Mouse (Mus musculus) central nervous system, embryonic 11.5 days (tissue): ENCODE data around the gene Fitm1. TPM values are rescaled to one million over a fixed set of nuclear protein-coding genes. Genes with fewer than 3 reads are reported as not detected.

Experiments
- polyA plus RNA-seq: library from polyadenylated mRNA; depleted of rRNA; stranded (reverse); fragments of >200 nt; gene quantifications from 2 replicates; pipeline ENCODE4 v1.2.3, GENCODE M21; 2012; rRNA removed

Fitm1 gene
- polyA plus RNA-seq, result 1.3 and 8.1 TPM in 2 replicates

DNA sequence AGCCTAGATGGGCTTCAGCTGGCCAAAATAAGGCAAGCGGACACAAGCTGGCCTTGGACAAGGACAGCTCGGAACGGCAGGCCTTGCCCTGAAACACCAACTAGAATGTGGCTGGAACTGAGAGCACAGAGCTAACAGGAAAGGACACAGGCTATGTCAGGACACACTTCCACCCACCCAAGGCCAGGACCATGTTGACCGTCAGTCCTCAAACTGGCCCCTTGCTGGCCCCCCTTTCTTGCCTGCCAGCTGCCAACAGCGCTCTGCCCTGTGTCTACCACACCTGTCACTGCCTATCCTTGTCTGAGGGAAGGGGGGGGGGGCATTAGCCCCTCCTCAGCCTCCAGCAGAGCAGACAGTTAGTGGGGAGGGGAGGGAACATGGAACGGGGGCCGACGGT, at the start of gene Fitm1:
TSS of gene Fitm1 (plus strand) at position 316 of the 400 bp plus-strand sequence.

DNA sequence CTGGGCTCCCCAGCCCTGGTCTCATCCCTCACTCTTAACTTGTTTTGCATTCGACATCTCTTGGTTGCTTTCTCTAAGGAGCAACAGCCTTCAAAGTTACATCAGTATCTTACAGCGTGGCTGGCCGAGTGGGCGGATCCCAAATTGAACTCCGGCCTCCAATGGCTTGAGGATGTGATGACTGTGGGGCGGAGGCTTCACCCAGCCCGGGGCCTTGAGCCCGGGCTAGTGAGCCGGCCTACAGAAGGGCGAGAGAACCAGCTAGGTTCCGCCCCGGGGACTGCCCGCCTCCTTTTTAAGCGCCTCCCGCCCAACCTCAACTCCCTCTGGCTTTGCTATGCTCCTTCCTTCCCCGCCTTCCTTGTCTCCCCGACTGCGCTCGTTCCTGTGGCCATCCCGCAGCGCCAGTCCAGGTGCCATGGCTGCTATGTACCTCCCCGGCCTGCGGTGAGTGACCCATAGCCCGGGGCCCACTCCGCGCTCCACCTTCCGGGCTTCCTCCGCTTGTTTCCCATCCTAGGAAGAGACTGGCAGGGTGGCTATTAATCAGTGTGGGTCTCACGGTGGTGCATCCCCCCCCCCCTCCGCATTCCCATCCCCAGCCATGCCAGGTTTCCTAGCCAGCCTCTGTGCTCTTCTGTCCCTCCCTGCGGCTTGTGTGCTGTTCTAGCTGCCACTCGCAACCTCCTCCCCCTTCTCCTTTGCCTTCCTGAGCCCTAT, 35.2 kb upstream of the Fitm1 start, which contains the start of gene Pck2:
TSS of gene Pck2 (plus strand) at position 200 of the 720 bp plus-strand sequence.

DNA sequence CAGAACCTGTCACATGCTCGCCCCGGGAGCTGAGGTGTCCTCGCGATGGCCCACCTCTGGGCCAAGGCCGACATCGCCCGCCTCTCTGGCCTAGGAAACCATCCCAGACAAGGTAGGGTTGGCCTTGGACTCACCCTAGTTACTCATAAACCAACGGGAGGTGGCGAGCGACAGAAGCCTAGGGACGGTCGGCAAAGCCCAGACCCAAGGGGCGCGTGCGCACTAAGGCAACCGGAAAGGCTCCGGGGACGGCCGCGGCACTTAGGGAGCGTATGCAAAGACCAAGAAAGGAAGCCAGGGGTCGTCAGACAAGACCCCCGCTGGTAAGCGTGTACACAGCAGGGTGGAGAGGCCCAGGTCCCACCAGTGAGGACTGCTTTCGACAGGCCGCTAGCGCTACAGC, 15.6 kb upstream of the Fitm1 start, which contains the start of gene Dcaf11:
TSS of gene Dcaf11 (plus strand) at position 208 of the 403 bp plus-strand sequence.

DNA sequence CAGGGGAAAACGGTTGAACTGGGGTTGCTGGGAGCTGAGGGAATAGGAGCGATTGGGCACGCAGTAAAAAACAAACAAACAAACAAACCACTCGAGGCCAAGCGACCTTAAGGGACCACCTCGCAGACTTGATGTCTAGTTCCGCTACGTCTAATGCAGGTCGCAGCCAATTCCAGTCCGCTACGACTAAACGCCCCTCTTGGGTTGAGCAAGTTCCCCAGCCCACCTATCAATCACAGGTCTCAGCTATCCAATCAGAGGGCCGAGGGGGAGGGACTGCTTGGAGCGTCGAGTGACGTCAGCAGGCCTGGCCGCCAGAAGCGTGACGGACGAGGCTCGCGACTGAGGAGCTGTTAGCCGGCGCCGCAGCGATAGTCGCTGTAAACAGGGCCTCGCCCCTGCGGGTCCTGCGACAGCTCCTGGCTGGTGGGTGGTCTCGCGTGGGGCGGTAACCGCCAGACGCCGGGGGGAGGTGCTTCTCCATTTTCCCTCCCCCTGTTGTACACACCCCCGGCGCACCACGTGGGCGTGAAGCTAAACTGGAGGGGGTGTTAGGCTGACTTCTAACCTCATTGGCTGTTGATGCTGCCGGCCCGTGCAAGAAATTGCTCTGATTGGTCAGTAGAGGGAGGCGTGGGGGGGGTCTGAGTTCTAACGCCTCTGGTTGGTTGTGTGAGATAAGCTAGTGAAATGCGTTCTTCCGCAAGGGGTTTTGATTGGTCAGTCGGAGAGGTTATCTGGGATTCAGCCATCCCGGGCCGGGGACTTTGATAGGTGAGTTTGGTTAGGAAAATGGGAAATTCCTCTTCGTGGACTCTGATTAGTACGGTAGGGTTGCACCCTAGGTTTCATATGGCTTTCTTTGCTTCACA, 15.0 kb upstream of the Fitm1 start, which contains the start of gene A730061H03Rik:
TSS of gene A730061H03Rik (minus strand) at position 205 of the 872 bp plus-strand sequence.

DNA sequence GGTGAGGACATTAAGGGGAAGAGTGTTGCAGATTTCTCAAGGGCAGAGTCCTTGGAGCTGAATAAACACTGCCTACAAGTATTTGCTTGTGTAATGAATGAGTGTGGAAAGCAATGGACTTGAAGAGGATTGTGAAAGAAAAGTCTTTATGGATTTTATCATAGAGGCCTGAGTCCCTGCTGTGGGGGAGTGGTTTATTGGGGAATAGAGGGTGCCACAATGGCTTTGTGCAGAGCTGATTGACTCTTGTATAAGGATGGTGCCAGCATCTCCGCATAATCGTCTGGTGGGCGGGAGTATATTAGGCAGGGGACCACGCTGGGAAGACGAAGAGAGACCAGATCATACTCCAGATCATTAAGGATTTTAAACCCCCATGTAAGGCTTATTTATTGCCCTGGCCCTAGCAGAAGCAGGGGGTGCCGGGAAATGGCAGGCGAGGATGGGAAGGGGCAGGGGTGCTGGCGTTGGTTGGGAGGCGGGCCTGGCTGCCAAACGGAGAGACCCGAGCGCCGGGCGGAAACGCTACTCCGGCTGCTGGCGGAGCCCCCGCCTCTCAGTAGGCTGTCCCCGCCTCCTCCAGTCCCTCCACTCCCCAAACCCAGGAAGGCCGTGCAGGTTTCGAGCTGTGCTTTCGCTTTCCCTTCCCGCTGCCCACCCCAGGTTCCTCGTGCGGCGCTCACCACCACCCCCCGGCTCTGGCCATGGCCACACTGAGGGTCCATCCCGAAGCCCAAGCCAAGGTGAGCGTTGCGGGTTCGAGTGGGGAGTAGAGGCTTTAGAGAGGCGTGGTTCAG, 2.7 kb downstream of the Fitm1 start, which contains the start of gene Psme1:
TSS of gene Psme1 (plus strand) at position 253 of the 797 bp plus-strand sequence.

DNA sequence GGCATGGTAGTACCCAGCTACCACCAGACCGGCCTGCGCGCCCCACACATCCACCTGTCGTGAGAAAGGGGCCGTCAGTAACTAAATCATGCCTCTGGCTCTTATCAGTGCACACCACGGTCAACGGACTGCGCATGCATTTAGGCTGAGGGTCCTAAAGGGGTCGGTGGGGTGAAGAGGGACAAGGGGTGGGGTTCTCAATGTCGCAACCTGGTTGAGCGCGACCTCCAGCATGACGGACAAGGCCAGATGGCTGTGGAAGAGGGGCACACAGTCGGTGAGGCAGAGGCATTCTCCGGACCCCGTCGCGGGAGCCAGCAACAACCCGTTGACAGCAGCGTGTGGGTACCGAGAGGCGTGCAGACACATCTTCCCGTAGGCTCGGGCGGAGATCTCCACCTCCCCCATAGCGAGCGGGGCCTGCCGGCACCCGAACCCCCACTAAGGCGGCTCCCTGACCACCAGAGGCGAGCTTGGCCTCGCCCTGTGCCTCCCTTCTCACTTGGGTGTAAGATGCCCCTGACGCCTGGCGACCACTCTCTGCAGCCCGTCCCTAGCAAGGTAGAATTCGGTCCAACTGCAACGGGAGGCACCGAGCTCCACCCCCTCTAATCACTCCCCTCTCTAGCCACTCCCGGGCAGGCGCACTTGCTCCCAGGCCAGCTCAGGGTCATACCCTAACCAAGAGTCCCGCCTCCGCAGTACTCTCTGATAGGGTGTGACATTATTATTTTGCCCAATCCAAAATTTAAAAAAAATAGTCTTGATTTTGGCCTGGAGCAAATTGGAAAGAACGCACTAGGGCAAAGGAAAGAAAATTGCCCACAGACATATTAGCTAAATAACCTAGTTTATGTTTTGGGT, 9.5 kb downstream of the Fitm1 start, which contains the start of gene Emc9:
TSS of gene Emc9 (minus strand) at position 601 of the 864 bp plus-strand sequence.

DNA sequence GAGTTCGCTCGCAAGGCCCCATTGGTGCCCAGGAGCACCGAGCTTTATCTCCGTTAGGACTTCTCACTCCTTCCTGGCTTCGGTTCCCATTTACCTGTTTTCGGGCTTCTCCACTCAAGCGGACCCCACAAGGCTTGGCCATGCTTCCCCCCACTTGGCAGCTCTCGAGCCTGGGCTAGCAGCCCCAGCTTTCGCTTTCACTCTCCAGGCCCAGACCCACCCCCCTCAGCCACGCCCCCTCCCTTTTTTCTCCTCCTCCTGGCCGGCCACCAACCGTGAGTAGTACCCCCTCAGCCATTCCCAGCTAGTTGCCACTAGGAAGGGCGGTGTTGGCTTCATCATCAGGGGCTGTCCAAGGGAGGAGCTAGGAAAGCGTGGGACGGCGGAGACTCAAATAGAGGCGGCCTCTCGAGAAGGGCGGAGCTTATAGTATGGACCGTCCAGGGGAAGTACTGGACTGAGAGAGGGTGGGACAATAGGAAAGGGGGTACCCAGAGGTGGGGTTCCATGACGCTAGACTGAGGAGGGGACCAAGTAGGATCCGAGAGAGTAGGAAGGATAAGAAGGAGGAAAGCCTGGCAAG, 15.4 kb downstream of the Fitm1 start, which contains the start of gene Psme2:
TSS of gene Psme2 (minus strand) at position 366 of the 583 bp plus-strand sequence.

DNA sequence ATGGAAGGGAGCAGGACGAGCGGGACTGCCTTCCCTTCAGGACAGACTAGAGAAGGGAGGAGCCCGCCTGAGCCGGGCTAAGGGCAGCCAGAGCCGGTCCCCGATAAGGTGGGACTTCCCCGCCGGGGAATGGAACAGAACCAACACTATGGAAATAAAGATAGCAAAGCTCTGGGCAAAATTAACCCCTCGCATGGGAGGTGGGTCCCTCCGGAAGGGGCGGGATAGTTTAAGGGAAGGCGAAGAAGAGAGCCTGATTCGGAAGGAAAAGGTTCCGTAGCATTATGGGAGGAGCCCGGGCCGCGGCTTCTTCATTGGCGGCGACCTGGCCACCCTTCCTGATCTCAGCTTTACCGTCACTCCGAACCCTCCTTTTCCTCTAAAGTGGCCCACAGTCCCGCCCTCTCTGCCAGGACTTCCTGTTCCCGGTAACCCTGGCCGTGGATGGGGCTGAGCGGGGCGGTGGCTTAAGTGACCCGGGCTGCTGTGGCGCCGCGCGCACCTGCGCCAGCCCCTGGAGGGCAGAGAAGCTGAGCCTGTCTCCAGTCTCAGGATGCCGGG, 16.0 kb downstream of the Fitm1 start, which contains the start of gene Rnf31:
TSS of gene Rnf31 (plus strand) at position 378 of the 561 bp plus-strand sequence.

DNA sequence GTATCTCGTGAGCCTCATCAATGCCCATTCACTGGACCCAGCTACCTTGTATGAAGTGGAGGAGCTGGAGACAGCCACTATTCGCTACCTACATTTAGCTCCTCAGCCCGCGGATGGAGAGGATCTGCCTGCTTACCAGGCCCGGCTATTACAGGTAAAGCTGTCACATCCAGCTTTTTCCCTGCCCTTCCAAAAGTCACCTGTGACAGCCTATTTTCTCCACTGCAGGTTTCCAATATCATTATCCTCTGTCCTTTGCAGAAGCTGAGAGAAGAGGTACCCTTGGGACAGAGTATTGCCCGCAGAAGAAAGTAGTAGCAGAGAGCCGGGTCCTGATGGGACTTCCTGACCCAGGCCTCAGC, 27.8 kb downstream of the Fitm1 start, which contains the start of gene Irf9:
TSS of gene Irf9 (plus strand) at position 301 of the 362 bp plus-strand sequence.

DNA sequence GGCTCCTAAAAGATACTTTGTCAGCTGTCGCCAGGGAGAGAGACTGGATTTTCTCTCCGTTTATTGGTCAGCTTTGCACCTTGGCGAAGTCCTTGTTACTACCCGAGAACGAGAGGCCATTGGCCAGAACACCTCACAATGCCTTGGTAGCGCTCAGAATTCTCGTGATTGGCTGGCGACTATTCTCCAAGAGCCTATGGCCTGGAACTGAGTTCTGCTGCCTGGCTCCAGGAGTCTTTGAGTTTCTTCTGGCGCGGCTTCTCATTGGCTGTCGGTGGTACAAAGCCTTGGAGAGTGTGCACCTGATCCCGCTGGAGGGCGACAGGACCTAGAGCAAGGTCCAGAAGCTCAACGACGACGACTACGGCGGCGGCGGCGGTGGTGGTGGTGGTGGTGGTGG, 42.4 kb downstream of the Fitm1 start, which contains the start of gene Rec8:
TSS of gene Rec8 (plus strand) at position 216 of the 400 bp plus-strand sequence.

Other genes starting within 250 kb of the Fitm1 start
- 48.2 and 49.4 TPM in 2 replicates for gene Dhrs4, start 96.9 kb upstream of the Fitm1 start, polyA plus RNA-seq
- gene Carmil3, start 85.0 kb upstream of the Fitm1 start, polyA plus RNA-seq, result 55.6 and 61.7 TPM in 2 replicates
- 0.79 and 1.2 TPM in 2 replicates for gene Cpne6, start 65.2 kb upstream of the Fitm1 start, polyA plus RNA-seq
- 0.09 and 0.11 TPM in 2 replicates for gene Nrl, start 50.6 kb upstream of the Fitm1 start, polyA plus RNA-seq
- 17.8 and 25.7 TPM in 2 replicates for gene Pck2, start 35.4 kb upstream of the Fitm1 start, polyA plus RNA-seq
- gene Dcaf11, start 15.6 kb upstream of the Fitm1 start, polyA plus RNA-seq, result 63.0 and 75.5 TPM in 2 replicates
- 0.18 and 0.30 TPM in 2 replicates for gene A730061H03Rik, start 15.2 kb upstream of the Fitm1 start, polyA plus RNA-seq
- gene Psme1, start 2.5 kb downstream of the Fitm1 start, polyA plus RNA-seq, result 75.5 and 136 TPM in 2 replicates
- 7.7 TPM in 2 replicates for gene Emc9, start 9.7 kb downstream of the Fitm1 start, polyA plus RNA-seq
- 72.7 and 98.9 TPM in 2 replicates for gene Psme2, start 15.5 kb downstream of the Fitm1 start, polyA plus RNA-seq
- gene Rnf31, start 16.1 kb downstream of the Fitm1 start, polyA plus RNA-seq, result 22.3 and 22.4 TPM in 2 replicates
- gene Irf9, start 28.0 kb downstream of the Fitm1 start, polyA plus RNA-seq, result 19.0 and 20.1 TPM in 2 replicates
- gene Rec8, start 42.4 kb downstream of the Fitm1 start, polyA plus RNA-seq, result 17.0 and 19.2 TPM in 2 replicates
- 119 and 120 TPM in 2 replicates for gene Ipo4, start 60.3 kb downstream of the Fitm1 start, polyA plus RNA-seq
- gene Gm49378, start 62.3 kb downstream of the Fitm1 start, polyA plus RNA-seq, result 3.4 and 4.1 TPM in 2 replicates
- 52.0 and 59.3 TPM in 2 replicates for gene Tm9sf1, start 68.2 kb downstream of the Fitm1 start, polyA plus RNA-seq
- gene Tssk4, start 74.6 kb downstream of the Fitm1 start, polyA plus RNA-seq, result 2.4 TPM in 2 replicates
- gene Mdp1, start 84.9 kb downstream of the Fitm1 start, polyA plus RNA-seq, result 54.9 and 66.5 TPM in 2 replicates
- gene Gmpr2, start 96.3 kb downstream of the Fitm1 start, polyA plus RNA-seq, result 40.5 and 45.5 TPM in 2 replicates
- 438 and 468 TPM in 2 replicates for gene Nedd8, start 96.5 kb downstream of the Fitm1 start, polyA plus RNA-seq
- gene Tinf2, start 106.2 kb downstream of the Fitm1 start, polyA plus RNA-seq, result 48.1 and 69.4 TPM in 2 replicates
- 0.82 and 0.91 TPM in 2 replicates for gene Tgm1, start 138.3 kb downstream of the Fitm1 start, polyA plus RNA-seq
- gene Rabggta, start 146.6 kb downstream of the Fitm1 start, polyA plus RNA-seq, result 27.0 and 29.8 TPM in 2 replicates
- 64.8 and 70.9 TPM in 2 replicates for gene Dhrs1, start 170.1 kb downstream of the Fitm1 start, polyA plus RNA-seq
- 24.1 and 26.2 TPM in 2 replicates for gene Nop9, start 170.1 kb downstream of the Fitm1 start, polyA plus RNA-seq
- gene Cideb, start 182.8 kb downstream of the Fitm1 start, polyA plus RNA-seq, result 1.9 and 2.2 TPM in 2 replicates
- gene Ltb4r2, start 185.8 kb downstream of the Fitm1 start, polyA plus RNA-seq, result 0.31 and 0.32 TPM in 2 replicates
- gene Ltb4r1, start 190.3 kb downstream of the Fitm1 start, polyA plus RNA-seq, result 0.43 and 0.58 TPM in 2 replicates
- gene Adcy4, start 208.5 kb downstream of the Fitm1 start, polyA plus RNA-seq, result 3.7 and 15.6 TPM in 2 replicates
- gene Ripk3, start 213.2 kb downstream of the Fitm1 start, polyA plus RNA-seq, result 7.1 and 18.8 TPM in 2 replicates
- gene Nfatc4, start 247.5 kb downstream of the Fitm1 start, polyA plus RNA-seq, result 43.3 and 96.2 TPM in 2 replicates